Mouse (Mus musculus) CH12.LX (cell line): ENCODE results near the gene Rdm1. TPM values are rescaled to one million over a fixed set of nuclear protein-coding genes. Genes with fewer than 3 reads are reported as not detected.

Experiments used
- DNase-seq: peaks from one replicate; pipeline ENCODE4 v3.0.0-alpha.2; 2013; ENCODE audit errors: extremely low read depth
- H3K27ac ChIP-seq: 2 replicates; pipeline ENCODE4 v1.5.1; 2012; ENCODE audit warnings: low read depth, mild to moderate bottlenecking, control low read depth, moderate library complexity; ENCODE audit not compliant: insufficient read depth
- H3K27me3 ChIP-seq: replicated peaks from 2 replicates; pipeline ENCODE3; 2012; ENCODE audit warnings: inconsistent platforms
- H3K36me3 ChIP-seq, 2 experiments: replicated peaks in 1 of 2; 2 replicates each; pipeline versions ENCODE3 to v1.6.1; 2012; ENCODE audit warnings: inconsistent platforms in 1 of 2, low read length in 1 of 2, mild to moderate bottlenecking in 1 of 2, mixed read lengths in 1 of 2, moderate library complexity in 1 of 2; ENCODE audit not compliant: control insufficient read depth in 1 of 2, insufficient read depth in 1 of 2
- H3K4me1 ChIP-seq, 2 experiments: 2 replicates each; pipeline ENCODE4 v1.6.1; 2012; ENCODE audit warnings: inconsistent platforms in 1 of 2, moderate library complexity in 1 of 2; ENCODE audit not compliant: insufficient read depth in 2 of 2, control insufficient read depth in 1 of 2
- H3K4me2 ChIP-seq: 2 replicates; pipeline ENCODE4 v1.6.1; 2012; ENCODE audit warnings: low read depth, mild to moderate bottlenecking, control low read depth; ENCODE audit not compliant: poor library complexity, insufficient read depth, severe bottlenecking
- H3K4me3 ChIP-seq, 3 experiments: fragments of 150-350 bp in 1 of 3; sonication (generic) in 1 of 3; replicated peaks in 1 of 3; 2 replicates each; pipeline versions ENCODE3 to v1.5.1; 2011 to 2012; ENCODE audit warnings: low read depth in 2 of 3, low read length in 2 of 3, mild to moderate bottlenecking in 2 of 3, moderate library complexity in 2 of 3, control low read depth in 1 of 3, improper control_type of control experiment in 1 of 3, inconsistent platforms in 1 of 3, mixed read lengths in 1 of 3; ENCODE audit not compliant: poor library complexity in 1 of 3
- H3K79me2 ChIP-seq: replicated peaks from 2 replicates; pipeline ENCODE4 v1.6.1; 2012; ENCODE audit warnings: mild to moderate bottlenecking, moderate library complexity; ENCODE audit not compliant: control insufficient read depth, poor library complexity, insufficient read depth, severe bottlenecking; ENCODE audit errors: extremely low read depth
- H3K9ac ChIP-seq: 2 replicates; pipeline ENCODE4 v1.6.1; 2012; ENCODE audit warnings: low read depth, mild to moderate bottlenecking, control low read depth, moderate library complexity; ENCODE audit not compliant: insufficient read depth
- H3K9me3 ChIP-seq: replicated peaks from 2 replicates; pipeline ENCODE3; 2012; ENCODE audit warnings: low read length, inconsistent platforms, mixed read lengths
- BHLHE40 ChIP-seq: IDR thresholded peaks from 2 replicates; pipeline ENCODE4 v1.6.1; 2011; ENCODE audit warnings: mild to moderate bottlenecking, low read depth, low read length, improper control_type of control experiment
- E2F4 ChIP-seq: IDR thresholded peaks from 2 replicates; pipeline ENCODE4 v1.6.1; 2011; ENCODE audit warnings: low read depth, low read length, improper control_type of control experiment; ENCODE audit not compliant: insufficient replicate concordance
- EP300 ChIP-seq: IDR thresholded peaks from 2 replicates; pipeline ENCODE4 v1.6.1; 2011; ENCODE audit warnings: low read length, improper control_type of control experiment
- ETS1 ChIP-seq: conservative IDR thresholded peaks from 2 replicates; pipeline ENCODE4 v1.6.1; 2012; ENCODE audit warnings: low read depth, mild to moderate bottlenecking, inconsistent platforms, low read length, improper control_type of control experiment, moderate library complexity
- GABPA ChIP-seq: IDR thresholded peaks from 2 replicates; pipeline ENCODE4 v1.6.1; 2012; ENCODE audit warnings: low read depth, low read length, improper control_type of control experiment, inconsistent platforms; ENCODE audit not compliant: insufficient replicate concordance
- JUN ChIP-seq: IDR thresholded peaks from 2 replicates; pipeline ENCODE4 v1.6.1; 2011; ENCODE audit warnings: low read depth, mild to moderate bottlenecking, low read length, improper control_type of control experiment, moderate library complexity; ENCODE audit not compliant: insufficient read depth
- KAT2A ChIP-seq: IDR thresholded peaks from 2 replicates; pipeline ENCODE4 v1.6.1; 2012; ENCODE audit warnings: low read length, improper control_type of control experiment, inconsistent platforms; ENCODE audit not compliant: insufficient replicate concordance
- MAX ChIP-seq: IDR thresholded peaks from 2 replicates; pipeline ENCODE4 v1.6.1; 2011; ENCODE audit warnings: low read length, improper control_type of control experiment
- MAZ ChIP-seq: IDR thresholded peaks from 2 replicates; pipeline ENCODE4 v1.6.1; 2012; ENCODE audit warnings: low read depth, mild to moderate bottlenecking, inconsistent platforms, low read length, improper control_type of control experiment, moderate library complexity
- MEF2A ChIP-seq: IDR thresholded peaks from 2 replicates; pipeline ENCODE4 v1.6.1; 2014; ENCODE audit warnings: low read depth, mild to moderate bottlenecking, inconsistent platforms, low read length, improper control_type of control experiment, borderline replicate concordance
- NRF1 ChIP-seq: IDR thresholded peaks from 2 replicates; pipeline ENCODE4 v1.6.1; 2014; ENCODE audit warnings: low read depth, mild to moderate bottlenecking, inconsistent platforms, low read length, improper control_type of control experiment, moderate library complexity
- POLR2A ChIP-seq: IDR thresholded peaks from 2 replicates; pipeline ENCODE4 v1.6.1; 2011; ENCODE audit warnings: low read depth, mild to moderate bottlenecking, improper control_type of control experiment, low read length
- RAD21 ChIP-seq: IDR thresholded peaks from 2 replicates; pipeline ENCODE4 v1.6.1; 2011; ENCODE audit warnings: low read depth, mild to moderate bottlenecking, low read length, improper control_type of control experiment, moderate library complexity
- SMC3 ChIP-seq: IDR thresholded peaks from 2 replicates; pipeline ENCODE4 v1.6.1; 2011; ENCODE audit warnings: low read depth, low read length, improper control_type of control experiment
- TBP ChIP-seq: conservative IDR thresholded peaks from 2 replicates; pipeline ENCODE4 v1.6.1; 2011; ENCODE audit warnings: low read depth, low read length, improper control_type of control experiment
- TCF12 ChIP-seq: IDR thresholded peaks from 2 replicates; pipeline ENCODE4 v1.6.1; 2014; ENCODE audit warnings: low read depth, mild to moderate bottlenecking, inconsistent platforms, low read length, improper control_type of control experiment
- UBTF ChIP-seq: IDR thresholded peaks from 2 replicates; pipeline ENCODE4 v1.6.1; 2012; ENCODE audit warnings: low read depth, mild to moderate bottlenecking, inconsistent platforms, low read length, improper control_type of control experiment, moderate library complexity
- USF2 ChIP-seq: conservative IDR thresholded peaks from 2 replicates; pipeline ENCODE4 v1.6.1; 2011; ENCODE audit warnings: low read depth, low read length, improper control_type of control experiment
- ZC3H11A ChIP-seq: IDR thresholded peaks from 2 replicates; pipeline ENCODE4 v1.6.1; 2012; ENCODE audit warnings: low read depth, mild to moderate bottlenecking, inconsistent platforms, low read length, improper control_type of control experiment
- ZKSCAN1 ChIP-seq: IDR thresholded peaks from 2 replicates; pipeline ENCODE4 v1.6.1; 2012; ENCODE audit warnings: low read depth, inconsistent platforms, low read length, improper control_type of control experiment, borderline replicate concordance
- dilution Hi-C: fragments of 300-500 bp; cut with MboI; formaldehyde crosslinking; loops from 2 replicates; pipeline ENCODE4 v1.14.3; 2020; ENCODE audit warnings: low sequenced_read_pairs; ENCODE audit not compliant: extremely low pct_unique_long_range_greater_than_20kb, extremely low pct_ligation_motif_present
- in situ Hi-C: fragments of 300-500 bp; cut with MboI; formaldehyde crosslinking; loops from 3 replicates; pipeline ENCODE4 v1.14.3; 2019; ENCODE audit warnings: low sequenced_read_pairs, low pct_ligation_motif_present, low pct_unique_long_range_greater_than_20kb, mixed read lengths
- polyA plus RNA-seq: library from polyadenylated mRNA; unstranded; fragments of >175 nt; gene quantifications from 2 replicates; pipeline ENCODE4 v1.2.1, GENCODE M21; 2012; ENCODE audit warnings: low read depth; ENCODE audit not compliant: insufficient read length
- total RNA-seq, 2 experiments: library from RNA; depleted of rRNA; stranded (reverse); fragments of 300-350 nt in 1 of 2; fragments of >200 nt in 1 of 2; gene quantifications; 2 replicates each; pipeline ENCODE4 v1.2.3; 2012 to 2014

The Rdm1 gene
- total and polyA plus RNA-seq, 3 experiments: 9.6 to 28.5 (median 19.2) TPM

DNA sequence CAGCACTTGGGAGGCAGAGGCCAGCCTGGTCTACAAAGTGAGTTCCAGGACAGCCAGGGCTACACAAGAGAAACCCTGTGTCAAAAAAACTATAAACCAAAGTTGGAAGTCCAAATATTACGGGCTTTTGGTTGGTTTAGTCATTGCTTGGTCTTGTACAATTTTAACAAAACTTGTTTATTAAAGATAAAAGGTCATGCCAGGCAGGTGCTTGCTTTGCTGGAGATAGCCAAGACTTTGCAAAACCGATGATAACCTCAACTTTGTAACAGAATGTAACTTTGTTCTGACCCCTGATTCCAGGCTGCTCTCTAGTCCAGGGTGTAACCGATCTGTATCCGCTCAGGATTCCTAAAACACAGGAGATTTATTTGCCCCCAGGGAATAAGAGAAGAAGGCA, 29.4 kb downstream of the Rdm1 start:
- Histone ChIP-seq H3K9me3 (peaks cover 7% of the 10 kb centered on the region), H3K27me3 (peaks cover 35% of the 10 kb centered on the region), H3K79me2 (no peaks in the 10 kb centered on the region), H3K36me3 (no peaks in the 10 kb centered on the region), H3K4me3 (no peak overlapping the region), H3K27ac (no peak overlapping the region), H3K9ac (no peak overlapping the region), H3K4me1 (peaks cover 4 to 15% of the 10 kb centered on the region in 2 experiments; a peak in 3 of 4 replicates), H3K4me2 (no peak overlapping the region)
- TF ChIP-seq ZKSCAN1: no peak
- no peak for TF ChIP-seq MAX
- no peak for TF ChIP-seq GABPA
- no peak for TF ChIP-seq JUN
- no peak for TF ChIP-seq MEF2A
- no peak for TF ChIP-seq E2F4
- TF ChIP-seq BHLHE40: no peak
- dilution Hi-C loops: no loop called here
- in situ Hi-C loops: no loop called here
- no peak for DNase-seq

DNA sequence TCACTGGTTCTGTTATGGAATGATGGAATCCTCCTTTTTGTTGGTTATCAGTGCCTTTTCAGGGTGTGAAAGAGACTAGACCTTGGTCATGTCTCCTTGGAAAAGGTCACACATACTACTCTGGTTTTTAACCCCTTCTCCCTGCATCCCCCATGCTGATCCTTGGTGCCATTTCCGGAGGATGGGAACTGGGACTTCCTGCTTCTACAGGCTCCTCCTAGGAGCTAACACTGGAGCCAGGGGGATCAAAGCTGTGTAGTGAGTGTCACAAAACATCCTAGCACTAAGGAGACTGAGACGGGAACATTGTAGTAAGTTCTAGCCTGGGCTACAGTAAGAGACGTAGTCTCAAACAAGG, 30.5 kb downstream of the Rdm1 start:
- no peaks in the 10 kb centered on the region for H3K36me3 ChIP-seq
- no peak overlapping the region for H3K27ac ChIP-seq
- H3K79me2 ChIP-seq: no peaks in the 10 kb centered on the region
- dilution Hi-C loops: no loop called here
- H3K9me3 ChIP-seq: peaks cover 7% of the 10 kb centered on the region
- H3K4me3 ChIP-seq: no peak overlapping the region
- peak overlapping the region; percentile 30; the same call in 1 of the 2 replicates for H3K4me2 ChIP-seq
- in situ Hi-C loops: no loop called here
- H3K9ac ChIP-seq: peak overlapping the region; percentile 55
- peaks cover 39% of the 10 kb centered on the region for H3K27me3 ChIP-seq
- DNase-seq: no peak
- peaks cover 4 to 20% of the 10 kb centered on the region in 2 experiments; a peak in 3 of 4 replicates for H3K4me1 ChIP-seq
- no peak for TF ChIP-seq UBTF
- no peak for TF ChIP-seq NRF1
- TF ChIP-seq SMC3: no peak
- TF ChIP-seq JUN: no peak
- no peak for TF ChIP-seq ZC3H11A
- TF ChIP-seq MAX: no peak
- no peak for TF ChIP-seq TCF12
- no peak for TF ChIP-seq MAZ
- no peak for TF ChIP-seq TBP
- no peak for TF ChIP-seq RAD21
- TF ChIP-seq POLR2A: no peak
- TF ChIP-seq E2F4: no peak
- no peak for TF ChIP-seq EP300
- TF ChIP-seq USF2: no peak
- TF ChIP-seq ETS1: no peak
- TF ChIP-seq KAT2A: no peak
- TF ChIP-seq, all 38 proteins: peak for 0
